Comparison of ENCODE assay signal across 7 mouse cellular contexts in the genomic region with DNA sequence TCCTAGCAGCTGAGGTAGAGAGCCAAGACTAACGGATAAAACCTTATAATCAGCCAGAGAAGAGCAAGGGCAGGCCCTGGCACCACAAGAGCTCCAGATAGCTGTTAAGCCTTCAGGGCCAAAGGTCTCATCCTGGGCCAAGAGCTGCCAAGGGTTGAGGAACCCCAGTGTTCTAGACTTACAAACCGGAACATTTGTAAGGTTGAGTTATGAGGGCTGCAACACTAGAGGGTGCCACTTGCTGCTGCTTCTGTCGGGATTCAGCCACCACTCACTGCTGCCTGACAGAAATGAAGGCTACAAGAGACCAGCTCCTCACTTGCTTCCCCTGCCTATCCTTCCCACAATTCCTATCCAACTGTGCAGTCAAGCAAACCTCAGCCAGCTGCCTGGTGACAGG. TPM values are rescaled to one million over a fixed set of nuclear protein-coding genes. Genes with fewer than 3 reads are reported as not detected.
A peak's percentile ranks its signal among the peaks of the same experiment; 100 is the strongest.
DNase-seq lines count a peak whose midpoint lies in the region; TF ChIP-seq lines count a peak whose summit lies in the region.

No protein-coding gene starts in this region.

- H3K4me3 ChIP-seq in C2C12 (ENCODE audit: insufficient read depth, poor library complexity, severe bottlenecking), result no peak overlapping the region
- no peak overlapping the region for H3K4me3 ChIP-seq in brown adipose tissue, adult 24 weeks (ENCODE audit: insufficient read depth, low read depth, low read length)
- peak overlapping the region; percentile 30 for H3K4me3 ChIP-seq in gastrocnemius, adult 2 months

- no peaks in the 10 kb centered on the region for H3K27me3 ChIP-seq in C2C12 (ENCODE audit: control insufficient read depth, insufficient read depth, insufficient read length)

- H3ac ChIP-seq in C2C12 (ENCODE audit: control insufficient read depth, insufficient read length, low read depth), result no peak overlapping the region

- peak; percentile 60 for TF ChIP-seq CTCF in C2C12 (IDR thresholded peaks at IDR 0.05; ENCODE audit: control insufficient read depth, insufficient read depth, insufficient read length)
- peak; percentile 69 for TF ChIP-seq CTCF in gastrocnemius, adult 2 months (IDR thresholded peaks at IDR 0.05)

- H3K79me3 ChIP-seq in C2C12 (ENCODE audit: low read depth), result peaks cover 26% of the 10 kb centered on the region

- DNase-seq in 3134 (ENCODE audit: extremely low read depth, insufficient read length, low spot score), result peak; percentile 48
- peak; percentile 72 for DNase-seq in gastrocnemius, adult 2 months
- DNase-seq in layer of hippocampus, adult 8-10 months (ENCODE audit: low spot score in 2 of 2), result peak; percentile 62 to 68
- DNase-seq in lung, postnatal 14 days, result peak; percentile 55
- peak; percentile 50 to 69 for DNase-seq in spleen, postnatal 4 days (ENCODE audit: low spot score in 2 of 2)

- 0 out of 2 replicates have a peak, but pooled peaks cover 3% of the 10 kb centered on the region for H3K4me1 ChIP-seq in brown adipose tissue, adult 24 weeks (ENCODE audit: control insufficient read depth, insufficient read depth, insufficient read length, low read length)

- intact Hi-C loops in gastrocnemius, adult 2 months (cut with DNase I), result loop anchor here (2.0 kb wide), 3 partner anchors 24 to 58 kb away; no protein-coding TSS in a partner anchor

- peak overlapping the region; percentile 12 for H3K27ac ChIP-seq in brown adipose tissue, adult 24 weeks (replicated peaks; ENCODE audit: low read depth, low read length)
- peak overlapping the region; percentile 100 for H3K27ac ChIP-seq in gastrocnemius, adult 2 months

- no peaks in the 10 kb centered on the region for H3K36me3 ChIP-seq in C2C12 (ENCODE audit: control insufficient read depth, insufficient read depth)

- peaks cover 32% of the 10 kb centered on the region for H3K79me2 ChIP-seq in C2C12 (ENCODE audit: control insufficient read depth, insufficient read depth)

TF ChIP-seq in C2C12, 6 proteins besides CTCF, POLR2A, EP300 and RAD21:
- TF ChIP-seq FOSL1 (IDR thresholded peaks at IDR 0.05; ENCODE audit: insufficient read depth, low read length, poor library complexity, severe bottlenecking), result no peak
- TF ChIP-seq USF1 (IDR thresholded peaks at IDR 0.05; ENCODE audit: low read depth), result no peak
- no peak for TF ChIP-seq MYOD1 (IDR thresholded peaks at IDR 0.05; ENCODE audit: control insufficient read depth, insufficient read length, low read depth)
- no peak for TF ChIP-seq MYOG (IDR thresholded peaks at IDR 0.05; ENCODE audit: control insufficient read depth, extremely low read depth, insufficient read length)
- TF ChIP-seq CEBPB (IDR thresholded peaks at IDR 0.05; ENCODE audit: low read depth), result no peak
- no peak for TF ChIP-seq MAX (IDR thresholded peaks at IDR 0.05)

RNA-seq across cellular contexts. Expression of gene Sypl, which starts 1.3 kb away (rescaled TPM):
- polyA plus RNA-seq in C2C12 (2012; fragmentation: generic; extraction: Trizol), result 37.0 TPM
- polyA plus RNA-seq in brown adipose tissue, adult 24 weeks (2012; ENCODE audit: insufficient read depth, insufficient read length, missing spikeins), result 76.0 and 95.5 TPM in 2 replicates
- 100 to 1,000 TPM; 174 to 187 TPM for total RNA-seq in gastrocnemius, adult 2 months (2021)
- total RNA-seq in layer of hippocampus, adult 8-10 months (2022), result 10 to 100 TPM; 44.9 to 53.8 (median 50.0) TPM
